In genomic region chr19:52854068-52854682, GRCm38 (mm10) we compare ENCODE assay signal across 8 mouse cellular contexts.
DNase-seq lines count a peak whose midpoint lies in the region; ATAC-seq lines count a peak whose summit lies in the region.

No protein-coding gene starts in this region.

- DNase-seq in layer of hippocampus, adult 11-12 months (ENCODE audit: low spot score): peak; percentile 14
- no peak for DNase-seq in layer of hippocampus, postnatal 25 days (ENCODE audit: extremely low spot score in 1 of 2, low spot score in 1 of 2)
- DNase-seq in frontal cortex, adult 2 months (ENCODE audit: extremely low spot score in 1 of 2, low spot score in 1 of 2): peak; percentile 38 to 69
- DNase-seq in heart, postnatal 4 days: peak; percentile 37
- peak; percentile 49 for DNase-seq in right cerebral cortex, adult 18-20 months
- no peak for DNase-seq in spleen, postnatal 4 days (ENCODE audit: low spot score in 2 of 2)
- no peak for DNase-seq in forebrain, embryonic 14.5 days (ENCODE audit: low spot score)

- no peaks in the 10 kb centered on the region for H3K27me3 ChIP-seq in forebrain, embryonic 14.5 days (replicated peaks; ENCODE audit: control insufficient read depth, insufficient read depth, low read length)

- H3K4me1 ChIP-seq in forebrain, embryonic 14.5 days (ENCODE audit: control insufficient read depth, insufficient read depth, low read length): no peaks in the 10 kb centered on the region

- H3K36me3 ChIP-seq in forebrain, embryonic 14.5 days (ENCODE audit: control insufficient read depth, insufficient read depth, low read length): no peaks in the 10 kb centered on the region

- no peak overlapping the region for H3K4me2 ChIP-seq in forebrain, embryonic 14.5 days (ENCODE audit: low read length)

- WGBS in forebrain, embryonic 14.5 days: 89% methylated on average over 7 of the region's 7 CpGs

- no peaks in the 10 kb centered on the region for H3K9me3 ChIP-seq in forebrain, embryonic 14.5 days (replicated peaks; ENCODE audit: control insufficient read depth, low read length)

- no peak overlapping the region for H3K4me3 ChIP-seq in forebrain, embryonic 14.5 days (ENCODE audit: low read depth, low read length)

- H3K27ac ChIP-seq in forebrain, embryonic 14.5 days (ENCODE audit: low read depth, low read length): no peak overlapping the region

- H3K9ac ChIP-seq in forebrain, embryonic 14.5 days (ENCODE audit: low read length): no peak overlapping the region

- ATAC-seq in activated CD4-positive, CD25-positive, alpha-beta regulatory T cell, adult 4 months: no peak
- ATAC-seq in forebrain, embryonic 14.5 days: no peak

Comparison
In these comparisons a context has a peak if more than half of its experiments do, and no peak if none do; other contexts are left out.
1. DNase-seq: peak in layer of hippocampus, adult 11-12 months (single experiment), frontal cortex, adult 2 months (2 of 2), heart, postnatal 4 days (single experiment) and right cerebral cortex, adult 18-20 months (single experiment); none in layer of hippocampus, postnatal 25 days (0 of 2), spleen, postnatal 4 days (0 of 2) and forebrain, embryonic 14.5 days (single experiment).